Mouse (Mus musculus) ES-E14 (cell line): ENCODE measurements around the gene Fras1.

Experiments
- ZC3H11A ChIP-seq: IDR thresholded peaks from 2 replicates; pipeline ENCODE4 v1.6.1; 2012; ENCODE audit warnings: low read depth, mild to moderate bottlenecking, inconsistent platforms, low read length, borderline replicate concordance
- ZNF384 ChIP-seq: IDR thresholded peaks from 2 replicates; pipeline ENCODE4 v1.6.1; 2012; ENCODE audit warnings: low read depth, low read length, inconsistent platforms

GRCm38 (mm10) chr5:96785096-96785495, 411.3 kb downstream of the Fras1 start:
- no peak for TF ChIP-seq ZC3H11A
- no peak for TF ChIP-seq ZNF384
